Mouse (Mus musculus) liver, adult 2 months (tissue): Measurements from ENCODE around the gene Banp. TPM values are rescaled to one million over a fixed set of nuclear protein-coding genes. Genes with fewer than 3 reads are reported as not detected.
A peak's percentile ranks its signal among the peaks of the same experiment; 100 is the strongest.

Experiments
- DNase-seq: peaks from one replicate; pipeline ENCODE4 v3.0.0-alpha.2; 2011; ENCODE audit warnings: low read depth, low spot score; ENCODE audit errors: extremely low read depth
- H3K27ac ChIP-seq: fragments of 200-500 bp; replicated peaks from 2 replicates; pipeline ENCODE4 v1.5.1; 2012; ENCODE audit warnings: low read depth, mild to moderate bottlenecking, control low read depth, inconsistent platforms, low read length; ENCODE audit not compliant: insufficient read depth
- H3K27me3 ChIP-seq: fragments of 200-500 bp; 2 replicates; pipeline ENCODE4 v1.6.1; 2012; ENCODE audit warnings: mild to moderate bottlenecking, moderate library complexity, low read length, inconsistent platforms; ENCODE audit not compliant: control insufficient read depth, insufficient read depth
- H3K36me3 ChIP-seq: fragments of 200-500 bp; 2 replicates; pipeline ENCODE4 v1.6.1; 2012; ENCODE audit warnings: low read length, inconsistent platforms; ENCODE audit not compliant: control insufficient read depth, insufficient read depth
- H3K4me1 ChIP-seq: fragments of 200-500 bp; 2 replicates; pipeline ENCODE4 v1.6.1; 2011; ENCODE audit warnings: low read length; ENCODE audit not compliant: control insufficient read depth, insufficient read depth
- H3K4me3 ChIP-seq: fragments of 200-500 bp; 2 replicates; pipeline ENCODE4 v1.5.1; 2011; ENCODE audit warnings: low read depth, mild to moderate bottlenecking, control low read depth, low read length, moderate library complexity; ENCODE audit not compliant: insufficient read depth
- H3K79me2 ChIP-seq: fragments of 200-500 bp; 2 replicates; pipeline ENCODE4 v1.6.1; 2012; ENCODE audit warnings: inconsistent platforms, mild to moderate bottlenecking, low read length, moderate library complexity; ENCODE audit not compliant: control insufficient read depth, insufficient read depth
- H3K9ac ChIP-seq: fragments of 200-500 bp; 2 replicates; pipeline ENCODE4 v1.6.1; 2012; ENCODE audit warnings: low read depth, mild to moderate bottlenecking, control low read depth, inconsistent platforms, low read length
- CTCF ChIP-seq: fragments of 200-500 bp; IDR thresholded peaks from 2 replicates; pipeline ENCODE4 v1.5.1; 2011; ENCODE audit warnings: low read depth, low read length, control low read depth
- POLR2A ChIP-seq: fragments of 200-500 bp; IDR thresholded peaks from 2 replicates; pipeline ENCODE4 v1.6.1; 2011; ENCODE audit warnings: low read length, control low read depth; ENCODE audit not compliant: insufficient read depth; ENCODE audit errors: extremely low read depth
- WGBS: fragments of 180-500 bp; shearing (Covaris S2); methylation state at CpG from one replicate; pipeline ENCODE4 v1.1.7; 2018; 5-methylcytosine and 5-hydroxymethylcytosine counted together
- polyA plus RNA-seq: library from polyadenylated mRNA; depleted of rRNA; stranded (reverse); fragments of >200 nt; gene quantifications from 2 replicates; pipeline ENCODE4 v1.2.3, GENCODE M21; 2012
- total RNA-seq: library from RNA; depleted of rRNA; stranded (reverse); fragments of >200 nt; gene quantifications from 2 replicates; pipeline ENCODE4 v1.2.3, GENCODE M21; 2014

The Banp gene
- total and polyA plus RNA-seq, 2 experiments, result 9.8 to 38.2 TPM

- H3K36me3 ChIP-seq, result 0 out of 2 replicates have a peak, but pooled peaks cover 2% of the 10 kb centered on the region
- WGBS, result 90% methylated on average over 6 of the region's 6 CpGs
- DNase-seq, result no peak
- peaks cover 2% of the 10 kb centered on the region for H3K4me1 ChIP-seq
- H3K9ac ChIP-seq, result no peak overlapping the region
- TF ChIP-seq POLR2A, result no peak
- TF ChIP-seq CTCF, result no peak
- no peak overlapping the region for H3K4me3 ChIP-seq
- no peak overlapping the region for H3K27ac ChIP-seq
- H3K79me2 ChIP-seq, result no peaks in the 10 kb centered on the region; the same call in 1 of the 2 replicates
- no peaks in the 10 kb centered on the region for H3K27me3 ChIP-seq
These were observed 38.1 kb upstream of the Banp start for GRCm38 (mm10) chr8:121911400-121911799.

GRCm38 (mm10) chr8:121911987-121912386, 37.6 kb upstream of the Banp start:
- TF ChIP-seq POLR2A (no peak), CTCF (no peak)
- 79% methylated on average over 7 of the region's 7 CpGs for WGBS
- no peak for DNase-seq
- H3K79me2 ChIP-seq, result no peaks in the 10 kb centered on the region; the same call in 1 of the 2 replicates
- H3K27me3 ChIP-seq, result no peaks in the 10 kb centered on the region
- peaks cover 2% of the 10 kb centered on the region for H3K4me1 ChIP-seq
- H3K4me3 ChIP-seq, result no peak overlapping the region
- no peak overlapping the region for H3K9ac ChIP-seq
- H3K36me3 ChIP-seq, result 0 out of 2 replicates have a peak, but pooled peaks cover 2% of the 10 kb centered on the region
- no peak overlapping the region for H3K27ac ChIP-seq

GRCm38 (mm10) chr8:121912831-121913230, 36.7 kb upstream of the Banp start:
- peaks cover under 1% of the 10 kb centered on the region for H3K4me1 ChIP-seq
- H3K36me3 ChIP-seq, result 0 out of 2 replicates have a peak, but pooled peaks cover 2% of the 10 kb centered on the region
- WGBS, result 87% methylated on average over 3 of the region's 3 CpGs
- no peak overlapping the region for H3K4me3 ChIP-seq
- no peaks in the 10 kb centered on the region for H3K79me2 ChIP-seq
- TF ChIP-seq CTCF (no peak), POLR2A (no peak)
- H3K27me3 ChIP-seq, result no peaks in the 10 kb centered on the region
- DNase-seq, result no peak
- H3K9ac ChIP-seq, result no peak overlapping the region
- no peak overlapping the region for H3K27ac ChIP-seq

DNA sequence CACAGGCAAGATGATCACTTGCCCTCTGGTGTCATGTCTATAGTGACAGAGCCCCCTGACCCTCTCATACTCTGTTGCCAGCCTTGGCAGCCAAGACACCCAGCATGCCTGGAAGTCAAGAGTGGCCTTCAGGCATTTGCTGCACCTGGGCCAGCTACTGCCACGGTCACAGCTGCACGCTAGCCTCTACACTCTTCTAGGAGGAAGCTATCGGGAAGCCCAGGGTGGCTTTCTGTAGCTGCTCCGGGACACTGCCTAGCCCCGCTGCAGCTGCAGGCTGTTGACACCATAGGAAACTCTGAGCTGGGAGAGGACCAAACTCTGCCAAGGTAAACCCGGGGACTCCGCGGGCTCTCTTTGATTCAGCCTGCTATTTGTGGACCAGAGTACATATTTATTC, 36.2 kb upstream of the Banp start:
- Histone ChIP-seq H3K4me3 (no peak overlapping the region), H3K4me1 (no peaks in the 10 kb centered on the region), H3K36me3 (0 out of 2 replicates have a peak, but pooled peaks cover 2% of the 10 kb centered on the region), H3K9ac (no peak overlapping the region), H3K27me3 (no peaks in the 10 kb centered on the region), H3K79me2 (no peaks in the 10 kb centered on the region), H3K27ac (no peak overlapping the region)
- peak; percentile 53 for DNase-seq
- TF ChIP-seq CTCF (no peak), POLR2A (no peak)
- 23% methylated on average over 8 of the region's 8 CpGs for WGBS

- peaks cover 25% of the 10 kb centered on the region; the same call in 1 of the 2 replicates for H3K36me3 ChIP-seq
- no peaks in the 10 kb centered on the region for H3K79me2 ChIP-seq
- no peak overlapping the region for H3K27ac ChIP-seq
- no peaks in the 10 kb centered on the region for H3K4me1 ChIP-seq
- H3K4me3 ChIP-seq, result no peak overlapping the region
- no peak for DNase-seq
- H3K27me3 ChIP-seq, result no peaks in the 10 kb centered on the region
- TF ChIP-seq CTCF (no peak), POLR2A (no peak)
- 85% methylated on average over 4 of the region's 4 CpGs for WGBS
- no peak overlapping the region for H3K9ac ChIP-seq
These were observed 30.4 kb upstream of the Banp start for GRCm38 (mm10) chr8:121919158-121919557.

GRCm38 (mm10) chr8:121919731-121920130, 29.8 kb upstream of the Banp start:
- Histone ChIP-seq H3K79me2 (no peaks in the 10 kb centered on the region), H3K27me3 (no peaks in the 10 kb centered on the region), H3K4me3 (no peak overlapping the region), H3K4me1 (no peaks in the 10 kb centered on the region), H3K36me3 (peaks cover 28% of the 10 kb centered on the region; the same call in 1 of the 2 replicates), H3K9ac (no peak overlapping the region), H3K27ac (no peak overlapping the region)
- TF ChIP-seq POLR2A (no peak), CTCF (no peak)
- no peak for DNase-seq
- WGBS, result 67% methylated on average over 3 of the region's 3 CpGs
